Mouse (Mus musculus): ENCODE measurements around the gene Gm13090. TPM values are rescaled to one million over a fixed set of nuclear protein-coding genes. Genes with fewer than 3 reads are reported as not detected.
A peak's percentile ranks its signal among the peaks of the same experiment; 100 is the strongest.

Gm13090 gene
- polyA plus RNA-seq, 1 experiment = not detected

DNA sequence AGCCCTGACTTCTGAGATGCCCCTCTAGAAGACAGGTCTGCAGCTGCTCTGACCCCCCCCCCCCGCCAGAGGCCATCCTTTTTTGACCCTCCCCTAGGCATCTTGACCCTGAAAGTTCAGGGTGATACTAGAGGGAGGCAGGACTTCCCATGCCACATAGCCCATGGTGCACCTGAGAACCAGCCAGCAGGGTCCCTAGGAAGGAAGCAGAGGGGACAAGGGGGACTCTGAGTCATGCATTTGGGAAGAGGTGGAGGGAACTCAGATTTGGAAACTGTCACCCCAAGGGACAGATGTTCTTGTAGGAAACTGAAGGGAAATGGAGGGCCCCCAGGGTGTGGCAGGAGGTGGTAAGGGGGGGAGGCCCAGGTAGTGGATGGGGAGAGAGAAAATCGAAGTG is 49.2 kb downstream of the Gm13090 start:
- H3K4me1 ChIP-seq (ENCODE audit: control insufficient read depth, insufficient read depth, low read length) = peaks cover 84% of the 10 kb centered on the region
- 20% methylated on average over 2 of the region's 2 CpGs for WGBS
- peak overlapping the region; percentile 98 for H3K27ac ChIP-seq (ENCODE audit: insufficient read depth, low read depth, low read length)
- TF ChIP-seq CTCF (IDR thresholded peaks at IDR 0.05; ENCODE audit: insufficient read depth, low read depth, low read length) = no peak
- 0 out of 2 replicates have a peak, but pooled peaks have one; percentile 8 for TF ChIP-seq POLR2A (IDR thresholded peaks at IDR 0.05; ENCODE audit: insufficient read depth, low read depth, low read length)
- peak overlapping the region; percentile 46 for H3K4me3 ChIP-seq (ENCODE audit: insufficient read depth, low read depth, low read length)

DNA sequence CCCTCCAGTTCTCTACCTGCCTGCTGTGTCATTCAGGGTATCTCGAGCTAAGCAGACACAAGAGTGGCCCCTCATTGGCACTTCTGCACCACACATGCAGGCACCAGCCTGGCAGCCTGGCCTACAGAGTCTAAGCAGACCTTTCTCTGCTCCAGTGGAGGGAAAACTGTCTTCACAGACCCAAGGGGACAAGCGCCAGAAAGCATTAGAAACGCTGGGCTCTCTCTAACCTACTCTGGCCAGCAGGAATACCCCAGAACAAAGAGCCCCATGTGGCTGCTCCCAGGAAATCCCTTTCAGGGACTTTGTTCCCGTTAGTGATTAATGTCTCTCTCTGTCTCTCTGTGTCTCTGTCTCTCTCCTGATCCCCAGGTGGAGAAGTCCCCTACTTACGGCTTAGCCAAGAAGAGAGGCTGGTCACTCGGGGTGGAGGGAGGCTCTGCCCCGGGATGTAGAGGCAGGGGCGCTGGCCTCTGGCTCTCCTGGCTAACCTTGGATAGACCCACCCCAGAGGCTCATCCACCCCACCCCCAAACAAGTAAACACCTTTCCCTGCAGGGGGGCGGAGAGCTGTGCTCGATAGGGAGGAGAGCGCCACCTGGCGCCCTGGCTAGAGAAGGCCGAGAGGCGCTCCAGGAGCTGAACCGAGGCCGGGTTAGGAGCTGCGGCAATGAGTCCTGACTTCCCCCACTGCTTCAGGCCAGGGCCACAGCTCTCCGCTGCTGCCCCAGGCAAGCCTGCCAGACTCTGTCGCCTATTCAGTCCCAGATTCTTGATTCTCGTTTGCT is 49.9 kb downstream of the Gm13090 start:
- Histone ChIP-seq H3K4me3 (ENCODE audit: insufficient read depth, low read depth, low read length) (peak overlapping the region; percentile 46), H3K4me1 (ENCODE audit: control insufficient read depth, insufficient read depth, low read length) (peaks cover 81% of the 10 kb centered on the region), H3K27ac (ENCODE audit: insufficient read depth, low read depth, low read length) (peak overlapping the region; percentile 99)
- peak; percentile 94 for TF ChIP-seq CTCF (IDR thresholded peaks at IDR 0.05; ENCODE audit: insufficient read depth, low read depth, low read length)
- TF ChIP-seq POLR2A (IDR thresholded peaks at IDR 0.05; ENCODE audit: insufficient read depth, low read depth, low read length) = 0 out of 2 replicates have a peak, but pooled peaks have one; percentile 9
- 3% methylated on average over 20 of the region's 20 CpGs for WGBS

DNA sequence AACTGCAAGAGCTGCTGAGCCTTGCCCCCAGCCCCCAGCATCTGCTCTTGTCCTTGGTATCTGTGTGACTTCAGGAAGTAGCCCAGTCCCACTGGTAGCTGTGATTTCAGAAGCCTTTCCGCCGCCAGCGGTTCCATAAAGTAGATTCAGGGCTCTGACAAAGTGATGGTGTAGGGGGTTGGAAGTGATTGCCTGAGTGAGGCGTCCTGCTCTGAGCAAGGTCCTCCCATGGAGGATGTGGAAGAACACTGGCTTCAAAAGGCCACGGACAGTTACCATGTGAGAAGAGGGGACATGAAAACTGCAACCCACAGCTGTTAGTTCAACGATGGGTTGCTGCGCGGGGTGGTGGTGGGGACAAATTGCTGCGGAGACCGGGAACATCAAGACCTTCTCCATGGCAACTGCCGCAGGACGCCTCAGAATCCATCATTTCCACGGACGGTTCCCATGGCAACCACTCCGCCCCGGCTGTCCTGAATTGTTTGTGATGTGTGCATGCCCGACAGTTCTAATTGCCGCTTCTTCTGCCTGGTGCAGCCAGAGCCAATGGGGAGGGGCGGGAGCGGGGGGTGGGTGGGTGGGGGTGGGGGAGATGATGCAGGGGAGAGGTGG is 51.1 kb downstream of the Gm13090 start:
- Histone ChIP-seq H3K4me3 (ENCODE audit: insufficient read depth, low read depth, low read length) (peak overlapping the region; percentile 0; the same call in 1 of the 2 replicates), H3K4me1 (ENCODE audit: control insufficient read depth, insufficient read depth, low read length) (peaks cover 71% of the 10 kb centered on the region), H3K27ac (ENCODE audit: insufficient read depth, low read depth, low read length) (peak overlapping the region; percentile 99)
- WGBS = 5% methylated on average over 20 of the region's 20 CpGs
- no peak for TF ChIP-seq POLR2A (IDR thresholded peaks at IDR 0.05; ENCODE audit: insufficient read depth, low read depth, low read length)
- no peak for TF ChIP-seq CTCF (IDR thresholded peaks at IDR 0.05; ENCODE audit: insufficient read depth, low read depth, low read length)

Other genes starting within 250 kb of the Gm13090 start
- gene Errfi1, start 235.7 kb upstream of the Gm13090 start, polyA plus RNA-seq (2012; ENCODE audit: insufficient read depth, insufficient read length, low replicate concordance, missing spikeins) = not detected in 2 replicates
- gene Park7, start 175.1 kb upstream of the Gm13090 start, polyA plus RNA-seq (2012; ENCODE audit: insufficient read depth, insufficient read length, low replicate concordance, missing spikeins) = not detected in 2 replicates
- gene Tnfrsf9, start 175.0 kb upstream of the Gm13090 start, polyA plus RNA-seq (2012; ENCODE audit: insufficient read depth, insufficient read length, low replicate concordance, missing spikeins) = not detected in 2 replicates
- gene Uts2, start 92.5 kb upstream of the Gm13090 start, polyA plus RNA-seq (2012; ENCODE audit: insufficient read depth, insufficient read length, low replicate concordance, missing spikeins) = not detected in 2 replicates
- gene Per3, start 44.9 kb upstream of the Gm13090 start, polyA plus RNA-seq (2012; ENCODE audit: insufficient read depth, insufficient read length, low replicate concordance, missing spikeins) = not detected in 2 replicates
- not detected in 2 replicates for gene Vamp3, start 31.6 kb upstream of the Gm13090 start, polyA plus RNA-seq (2012; ENCODE audit: insufficient read depth, insufficient read length, low replicate concordance, missing spikeins)